Mouse (Mus musculus): Measurements from ENCODE around the gene Olfr370.

DNA sequence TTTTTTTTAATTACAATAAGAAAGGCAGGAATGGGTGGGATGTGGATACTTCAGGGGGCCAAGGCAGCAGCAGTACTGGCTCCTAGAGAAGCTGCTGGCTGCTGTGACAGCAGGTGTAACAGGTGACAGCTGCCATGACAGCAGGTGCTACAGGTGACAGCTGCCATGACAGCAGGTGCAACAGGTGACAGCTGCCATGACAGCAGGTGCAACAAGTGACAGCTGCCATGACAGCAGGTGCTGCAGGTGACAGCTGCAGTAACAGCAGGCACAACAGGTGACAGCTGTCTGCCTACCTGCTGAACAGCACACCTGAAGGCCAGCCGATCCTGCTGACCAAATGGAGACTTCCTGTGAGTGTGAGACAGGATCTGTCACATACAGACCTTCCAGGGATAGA is 49.2 kb downstream of the Olfr370 start:
- TF ChIP-seq POLR2A (IDR thresholded peaks at IDR 0.05; ENCODE audit: borderline replicate concordance, extremely low read depth, low read depth, low read length): no peak
- TF ChIP-seq CTCF (IDR thresholded peaks at IDR 0.05; ENCODE audit: insufficient read depth, low read length): no peak
